Comparison of ENCODE assay signal across 8 mouse cellular contexts in the genomic region with DNA sequence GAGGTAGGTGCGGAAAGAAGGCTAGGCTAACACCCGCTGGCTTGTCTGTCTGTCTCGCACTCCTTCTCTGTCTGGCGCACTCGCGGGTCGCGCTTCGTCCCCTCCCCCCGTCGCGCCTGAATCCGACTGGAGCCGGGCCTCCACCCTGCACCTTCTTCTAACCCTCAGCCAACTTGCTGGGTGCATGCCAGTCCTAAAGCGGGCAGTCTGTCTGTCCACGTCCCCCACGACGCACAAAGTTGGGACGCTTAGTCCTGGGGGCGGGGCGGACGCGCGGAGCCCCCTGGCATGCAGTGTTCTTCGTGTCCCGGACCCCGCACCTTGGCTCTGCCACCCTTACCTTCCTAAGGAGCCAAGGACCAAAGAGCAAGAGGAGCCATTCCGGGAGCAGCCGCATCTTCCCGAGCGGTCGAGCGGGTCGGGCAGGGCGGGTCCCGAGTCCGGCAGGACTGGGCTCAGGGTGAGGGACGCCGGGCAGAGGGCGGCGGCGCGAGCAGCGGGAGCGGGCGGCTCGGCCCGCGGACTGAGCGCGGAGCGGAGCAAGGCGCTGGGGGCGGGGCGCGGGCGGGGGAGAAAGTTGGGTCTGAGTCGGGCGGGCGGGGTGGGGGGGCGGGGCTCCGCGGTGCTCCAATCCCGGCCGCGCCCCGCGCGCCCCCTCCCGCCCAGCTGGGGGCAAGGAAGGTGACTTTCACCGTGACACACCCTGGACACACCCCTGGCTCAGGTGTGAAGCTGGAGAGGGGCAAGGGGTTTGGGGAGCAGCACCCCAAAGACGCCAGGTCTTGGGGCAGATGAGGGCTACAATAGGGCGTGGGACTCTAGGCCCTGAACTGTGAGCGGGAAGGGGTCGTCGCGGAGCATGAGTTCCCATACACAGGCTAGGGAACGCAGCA. TPM values are rescaled to one million over a fixed set of nuclear protein-coding genes. Genes with fewer than 3 reads are reported as not detected.
A peak's percentile ranks its signal among the peaks of the same experiment; 100 is the strongest.
DNase-seq lines count a peak whose midpoint lies in the region; ATAC-seq and TF ChIP-seq lines count a peak whose summit lies in the region.

A gene (minus strand): TSS at position 524 of the 893 bp plus-strand sequence.

- peak; percentile 48 for DNase-seq in gastrocnemius, postnatal 10 days
- no peak for DNase-seq in gastrocnemius, adult 8-10 months (ENCODE audit: low spot score in 2 of 2)
- DNase-seq in MEL (ENCODE audit: low read depth, low spot score) = no peak
- no peak for DNase-seq in gonadal fat pad, adult 2 months (ENCODE audit: low read depth)
- DNase-seq in kidney, postnatal 36 days = peak; percentile 38 to 74
- no peak for DNase-seq in right cerebral cortex, adult 2 months (ENCODE audit: low spot score in 2 of 2)
- DNase-seq in layer of hippocampus, adult 8-10 months (ENCODE audit: low spot score in 2 of 2) = no peak

- H3K4me3 ChIP-seq in MEL (ENCODE audit: control insufficient read depth in 1 of 2, insufficient read depth in 1 of 2, low read depth in 2 of 2, low read length in 2 of 2) = peak within 1 kb of the TSS; percentile 38 to 48; a peak in 3 of 4 replicates
- H3K4me3 ChIP-seq in neural tube, embryonic 13.5 days = peak within 1 kb of the TSS; percentile 69

- H3K36me3 ChIP-seq in MEL (ENCODE audit: control insufficient read depth in 1 of 2, insufficient read depth in 2 of 2, low read length in 2 of 2) = no peaks in the 10 kb centered on the region
- peaks cover 12% of the 10 kb centered on the region for H3K36me3 ChIP-seq in neural tube, embryonic 13.5 days

- H3K9me3 ChIP-seq in MEL (replicated peaks; ENCODE audit: insufficient read depth, low read length) = no peaks in the 10 kb centered on the region
- no peaks in the 10 kb centered on the region for H3K9me3 ChIP-seq in neural tube, embryonic 13.5 days

- H3K9ac ChIP-seq in MEL (ENCODE audit: control insufficient read depth, low read depth, low read length, poor library complexity, severe bottlenecking) = peak within 1 kb of the TSS; percentile 54; the same call in 1 of the 2 replicates
- peak within 1 kb of the TSS; percentile 86 for H3K9ac ChIP-seq in neural tube, embryonic 13.5 days

- no peak for TF ChIP-seq POLR2A in MEL (IDR thresholded peaks at IDR 0.05; ENCODE audit: control insufficient read depth in 1 of 2, insufficient read depth in 1 of 2, low read depth in 1 of 2, low read length in 2 of 2, poor library complexity in 1 of 2)

- H3K27me3 ChIP-seq in MEL (ENCODE audit: control insufficient read depth in 1 of 2, insufficient read depth in 2 of 2, low read length in 2 of 2) = peaks cover 8 to 18% of the 10 kb centered on the region in 2 experiments
- peaks cover 61% of the 10 kb centered on the region for H3K27me3 ChIP-seq in neural tube, embryonic 13.5 days

- TF ChIP-seq CTCF in MEL (IDR thresholded peaks at IDR 0.05 in 2 of 3, conservative IDR thresholded peaks at IDR 0.05 in 1 of 3; ENCODE audit: control insufficient read depth in 1 of 3, insufficient read depth in 1 of 3, low read depth in 2 of 3, low read length in 3 of 3, poor library complexity in 1 of 3, severe bottlenecking in 1 of 3) = no peak

- no peaks in the 10 kb centered on the region for H3K79me2 ChIP-seq in MEL (ENCODE audit: control insufficient read depth, insufficient read depth, low read length, poor library complexity)

- ATAC-seq in neural tube, embryonic 13.5 days (ENCODE audit: low read depth) = peak; percentile 17; the same call in 1 of the 2 replicates

- TF ChIP-seq RAD21 in MEL (IDR thresholded peaks at IDR 0.05; ENCODE audit: low read depth, low read length) = no peak

- TF ChIP-seq EP300 in MEL (IDR thresholded peaks at IDR 0.05; ENCODE audit: low read depth in 1 of 2, low read length in 2 of 2) = no peak

- H3K4me2 ChIP-seq in neural tube, embryonic 13.5 days = peak within 1 kb of the TSS; percentile 81

- H3K4me1 ChIP-seq in MEL (ENCODE audit: control insufficient read depth in 1 of 2, insufficient read depth in 2 of 2, low read length in 2 of 2) = peaks cover 0 to 13% of the 10 kb centered on the region in 2 experiments; a peak in 2 of 4 replicates
- H3K4me1 ChIP-seq in neural tube, embryonic 13.5 days (replicated peaks) = peaks cover 85% of the 10 kb centered on the region

- WGBS in neural tube, embryonic 13.5 days = under 1% methylated on average over 42 of the region's 78 CpGs

- no peak within 1 kb of the TSS for H3K27ac ChIP-seq in MEL (ENCODE audit: control insufficient read depth, low read depth, low read length)
- H3K27ac ChIP-seq in neural tube, embryonic 13.5 days (replicated peaks) = peak within 1 kb of the TSS; percentile 92

TF ChIP-seq in MEL, 35 proteins besides CTCF, POLR2A, EP300 and RAD21:
- TF ChIP-seq MAZ (IDR thresholded peaks at IDR 0.05; ENCODE audit: low read depth, low read length) (no peak), POLR2AphosphoS2 (IDR thresholded peaks at IDR 0.05; ENCODE audit: low read length) (no peak), GABPA (IDR thresholded peaks at IDR 0.05; ENCODE audit: low read depth, low read length) (no peak), MEF2A (IDR thresholded peaks at IDR 0.05; ENCODE audit: extremely low read depth, insufficient replicate concordance, low read depth, low read length, poor library complexity, severe bottlenecking) (no peak), ZC3H11A (IDR thresholded peaks at IDR 0.05; ENCODE audit: low read depth, low read length) (no peak), MAFK (IDR thresholded peaks at IDR 0.05; ENCODE audit: borderline replicate concordance, low read depth, low read length) (no peak), BHLHE40 (IDR thresholded peaks at IDR 0.05; ENCODE audit: borderline replicate concordance, low read depth, low read length) (no peak), TCF12 (IDR thresholded peaks at IDR 0.05; ENCODE audit: low read depth, low read length) (no peak), USF1 (IDR thresholded peaks at IDR 0.05; ENCODE audit: low read depth, low read length) (no peak)

RNA-seq across cellular contexts. Expression of the gene that starts here (rescaled TPM):
- total RNA-seq in gastrocnemius, postnatal 10 days (2021) = 1 to 10 TPM; 1.6 to 1.9 TPM
- total RNA-seq in gastrocnemius, adult 8-10 months (2022) = under 1 TPM in 2 of 4 experiments, not detected in 2; 0.16 to 0.27 TPM
- not detected in 2 replicates for total RNA-seq in MEL (2012; rRNA removed)
- under 1 TPM in 1 of 2 experiments, not detected in 1; 0.24 TPM for polyA plus RNA-seq in MEL (2012; ENCODE audit: insufficient read depth in 1 of 2, insufficient read length in 2 of 2, low read depth in 1 of 2, low replicate concordance in 2 of 2, missing spikeins in 1 of 2)
- polyA plus RNA-seq in gonadal fat pad, adult 2 months (2012; rRNA removed) = 11.6 and 26.9 TPM in 2 replicates
- polyA plus RNA-seq in neural tube, embryonic 13.5 days (2015; fragmentation: Nextera tagmentation; extraction: Ambion mirVana) = 128 and 133 TPM in 2 replicates
- 1 to 10 TPM; 1.9 to 2.7 (median 2.3) TPM for total RNA-seq in layer of hippocampus, adult 8-10 months (2022)

Comparison
In these comparisons a context has a peak if more than half of its experiments do, and no peak if none do; other contexts are left out.
1. DNase-seq: peak in gastrocnemius, postnatal 10 days (single experiment) and kidney, postnatal 36 days (2 of 2); none in gastrocnemius, adult 8-10 months (0 of 2), MEL (single experiment), gonadal fat pad, adult 2 months (single experiment), right cerebral cortex, adult 2 months (0 of 2) and layer of hippocampus, adult 8-10 months (0 of 2).